Mouse (Mus musculus) MEL (cell line): ENCODE results near the gene Snw1. TPM values are rescaled to one million over a fixed set of nuclear protein-coding genes. Genes with fewer than 3 reads are reported as not detected.

Experiments
- DNase-seq: peaks from one replicate; pipeline ENCODE4 v3.0.0; 2011; ENCODE audit warnings: low read depth, low spot score
- H3K27ac ChIP-seq: 2 replicates; pipeline ENCODE4 v1.5.1; 2012; ENCODE audit warnings: low read depth, mild to moderate bottlenecking, control low read depth, low read length, moderate library complexity; ENCODE audit not compliant: control insufficient read depth
- H3K27me3 ChIP-seq, 2 experiments: fragments of 150-350 bp in 1 of 2; sonication (generic) in 1 of 2; 2 replicates each; pipeline ENCODE4 v1.6.1; 2012; ENCODE audit warnings: low read length in 2 of 2, mild to moderate bottlenecking in 2 of 2, improper control_type of control experiment in 1 of 2, moderate library complexity in 1 of 2; ENCODE audit not compliant: insufficient read depth in 2 of 2, control insufficient read depth in 1 of 2
- H3K36me3 ChIP-seq, 2 experiments: 2 replicates each; pipeline ENCODE4 v1.6.1; 2012 to 2014; ENCODE audit warnings: low read length in 2 of 2, improper control_type of control experiment in 1 of 2, inconsistent platforms in 1 of 2, mild to moderate bottlenecking in 1 of 2; ENCODE audit not compliant: insufficient read depth in 2 of 2, control insufficient read depth in 1 of 2
- H3K4me1 ChIP-seq, 2 experiments: fragments of 150-350 bp in 1 of 2; sonication (generic) in 1 of 2; 2 replicates each; pipeline ENCODE4 v1.6.1; 2012; ENCODE audit warnings: low read length in 2 of 2, improper control_type of control experiment in 1 of 2, mild to moderate bottlenecking in 1 of 2; ENCODE audit not compliant: insufficient read depth in 2 of 2, control insufficient read depth in 1 of 2
- H3K4me3 ChIP-seq, 2 experiments: fragments of 150-350 bp in 1 of 2; sonication (generic) in 1 of 2; 2 replicates each; pipeline ENCODE4 v1.5.1; 2012; ENCODE audit warnings: low read depth in 2 of 2, low read length in 2 of 2, mild to moderate bottlenecking in 2 of 2, moderate library complexity in 2 of 2, control low read depth in 1 of 2, improper control_type of control experiment in 1 of 2; ENCODE audit not compliant: control insufficient read depth in 1 of 2, insufficient read depth in 1 of 2
- H3K79me2 ChIP-seq: 2 replicates; pipeline ENCODE4 v1.6.1; 2012; ENCODE audit warnings: mild to moderate bottlenecking, low read length, moderate library complexity; ENCODE audit not compliant: control insufficient read depth, poor library complexity, insufficient read depth
- H3K9ac ChIP-seq: 2 replicates; pipeline ENCODE4 v1.6.1; 2012; ENCODE audit warnings: low read depth, mild to moderate bottlenecking, control low read depth, low read length, moderate library complexity; ENCODE audit not compliant: control insufficient read depth, poor library complexity, severe bottlenecking
- H3K9me3 ChIP-seq: fragments of 150-350 bp; sonication (generic); replicated peaks from 2 replicates; pipeline ENCODE4 v1.6.1; 2012; ENCODE audit warnings: mild to moderate bottlenecking, low read length, improper control_type of control experiment, moderate library complexity; ENCODE audit not compliant: insufficient read depth
- CHD1 ChIP-seq: IDR thresholded peaks from 2 replicates; pipeline ENCODE4 v1.6.1; 2012; ENCODE audit warnings: low read depth, mild to moderate bottlenecking, inconsistent platforms, low read length, improper control_type of control experiment
- ELF1 ChIP-seq: IDR thresholded peaks from 2 replicates; pipeline ENCODE4 v1.6.1; 2014; ENCODE audit warnings: low read depth, mild to moderate bottlenecking, inconsistent platforms, low read length, improper control_type of control experiment, moderate library complexity
- EP300 ChIP-seq, 2 experiments: IDR thresholded peaks; 2 replicates each; pipeline ENCODE4 v1.6.1; 2011; ENCODE audit warnings: improper control_type of control experiment in 2 of 2, low read length in 2 of 2, low read depth in 1 of 2, mild to moderate bottlenecking in 1 of 2
- GATA1 ChIP-seq: IDR thresholded peaks from 2 replicates; pipeline ENCODE4 v1.6.1; 2011; ENCODE audit warnings: low read depth, low read length, improper control_type of control experiment
- MAX ChIP-seq: IDR thresholded peaks from 2 replicates; pipeline ENCODE4 v1.6.1; 2011; ENCODE audit warnings: low read length, improper control_type of control experiment
- MXI1 ChIP-seq: IDR thresholded peaks from 2 replicates; pipeline ENCODE4 v1.6.1; 2011; ENCODE audit warnings: mild to moderate bottlenecking, low read depth, low read length, improper control_type of control experiment
- SMC3 ChIP-seq: IDR thresholded peaks from 2 replicates; pipeline ENCODE4 v1.6.1; 2011; ENCODE audit warnings: low read depth, low read length, improper control_type of control experiment
- UBTF ChIP-seq: IDR thresholded peaks from 2 replicates; pipeline ENCODE4 v1.6.1; 2012; ENCODE audit warnings: low read depth, mild to moderate bottlenecking, inconsistent platforms, low read length, improper control_type of control experiment, moderate library complexity, borderline replicate concordance; ENCODE audit not compliant: insufficient read depth
- polyA plus RNA-seq, 2 experiments: library from polyadenylated mRNA; stranded (reverse) in 1 of 2; unstranded in 1 of 2; fragments of >175 nt in 1 of 2; fragments of >200 nt in 1 of 2; gene quantifications; 2 replicates each; pipeline versions ENCODE4 v1.2.1 to v1.2.4; 2012; ENCODE audit warnings: low replicate concordance in 2 of 2, low read depth in 1 of 2; ENCODE audit not compliant: insufficient read length in 2 of 2, insufficient read depth in 1 of 2, missing spikeins in 1 of 2
- total RNA-seq: library from RNA; depleted of rRNA; stranded (reverse); fragments of 300-350 nt; gene quantifications from 2 replicates; pipeline ENCODE4 v1.2.3, GENCODE M21; 2012

Gene Snw1
- total and polyA plus RNA-seq, 3 experiments: 40.8 to 108 (median 92.1) TPM

DNA sequence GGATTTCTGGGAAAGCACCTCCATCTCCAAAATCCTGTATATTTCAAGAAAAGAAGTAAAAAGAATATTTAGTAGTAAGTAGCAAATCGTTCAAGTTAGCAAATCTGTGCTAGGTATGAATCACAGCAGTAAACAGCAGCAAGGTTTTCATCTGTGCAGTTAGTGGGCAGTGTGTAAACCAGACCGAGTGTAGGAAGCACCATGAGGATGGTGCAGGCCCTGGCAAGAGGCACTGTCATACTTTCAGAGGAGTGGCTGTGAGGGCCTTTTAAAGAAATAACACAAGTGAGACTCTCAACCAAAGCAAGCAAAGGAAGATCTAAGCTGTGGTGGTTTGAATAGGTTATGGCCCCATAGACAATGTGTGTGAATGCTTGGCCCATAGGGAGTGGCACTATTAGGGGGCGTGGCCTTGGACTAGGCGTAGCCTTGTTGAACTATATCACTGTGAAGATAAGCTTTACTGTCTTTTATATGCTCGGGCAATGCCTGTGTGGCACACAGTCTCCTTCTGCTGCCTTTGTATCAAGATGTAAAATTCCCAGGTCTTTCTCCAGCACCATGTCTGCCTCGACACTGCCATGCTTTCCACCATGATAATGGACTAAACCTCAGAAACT lies 7.3 kb downstream of the Snw1 start:
- H3K4me3 ChIP-seq: no peak overlapping the region
- H3K36me3 ChIP-seq: peaks cover 22 to 47% of the 10 kb centered on the region in 2 experiments
- H3K27ac ChIP-seq: no peak overlapping the region
- TF ChIP-seq CHD1 (no peak), MXI1 (no peak), UBTF (no peak), ELF1 (no peak), MAX (no peak), GATA1 (0 out of 2 replicates have a peak, but pooled peaks have one; percentile 22)
- TF ChIP-seq, all 39 proteins: peak for 1
- peaks cover 0 to 3% of the 10 kb centered on the region in 2 experiments; a peak in 3 of 4 replicates for H3K4me1 ChIP-seq
- no peaks in the 10 kb centered on the region for H3K9me3 ChIP-seq
- peaks cover 19% of the 10 kb centered on the region for H3K79me2 ChIP-seq
- no peak overlapping the region for H3K9ac ChIP-seq
- DNase-seq: peak; percentile 48
- H3K27me3 ChIP-seq: no peaks in the 10 kb centered on the region

DNA sequence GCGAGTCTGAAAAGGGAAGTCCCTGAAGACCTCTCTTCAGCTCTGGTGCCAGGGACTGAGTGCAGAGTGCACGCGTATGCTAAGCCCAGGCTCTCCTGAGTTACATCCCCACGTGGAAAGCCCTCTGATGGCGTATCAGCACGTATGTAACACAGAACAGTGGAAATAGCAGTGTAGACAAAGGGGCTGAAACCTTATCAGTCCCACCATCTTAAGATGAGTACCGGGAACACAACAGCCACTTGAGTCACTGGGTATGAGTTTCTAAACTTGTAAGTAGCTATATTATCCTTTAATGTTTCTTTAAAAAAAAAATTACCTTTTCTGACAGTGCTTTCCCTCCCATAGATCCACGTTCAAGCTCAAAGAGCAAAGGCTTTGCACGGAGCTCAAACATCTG lies 22.6 kb downstream of the Snw1 start:
- H3K4me1 ChIP-seq: 0 out of 4 replicates have a peak, but pooled peaks cover 0 to 4% of the 10 kb centered on the region in 2 experiments

DNA sequence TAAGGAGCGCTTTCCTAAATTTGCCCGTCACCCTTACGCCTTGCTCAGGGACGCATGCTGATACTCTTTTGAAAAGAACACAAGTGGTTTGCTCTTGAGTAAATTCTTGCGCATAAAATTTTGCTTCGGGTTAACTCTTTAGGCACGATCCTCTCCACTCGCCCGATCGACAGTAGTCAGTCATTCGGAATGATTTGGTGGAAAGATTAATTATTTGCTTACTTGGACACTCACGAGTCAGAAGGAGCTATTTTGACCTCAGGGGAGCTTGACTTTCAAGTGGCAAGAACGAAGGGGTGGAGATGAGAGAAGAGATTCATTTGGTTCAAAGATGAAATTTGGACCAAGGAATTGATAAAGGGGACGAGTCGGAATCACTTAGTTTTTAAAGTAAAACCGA lies 27.9 kb downstream of the Snw1 start:
- Histone ChIP-seq H3K4me1 (peaks cover 0 to 10% of the 10 kb centered on the region in 2 experiments; a peak in 1 of 4 replicates), H3K9ac (peak overlapping the region; percentile 97), H3K36me3 (peaks cover 37 to 40% of the 10 kb centered on the region in 2 experiments), H3K27ac (peak overlapping the region; percentile 64), H3K9me3 (no peaks in the 10 kb centered on the region), H3K27me3 (no peaks in the 10 kb centered on the region), H3K4me3 (peak overlapping the region; percentile 90), H3K79me2 (peaks cover 67% of the 10 kb centered on the region)
- TF ChIP-seq SMC3 (no peak), CHD1 (0 out of 2 replicates have a peak, but pooled peaks have one; percentile 46)
- DNase-seq: peak; percentile 67

More for the DNA sequence above, 22.6 kb downstream of the Snw1 start:
- no peak overlapping the region for H3K9ac ChIP-seq
- TF ChIP-seq EP300 (IDR thresholded peaks at IDR 0.05; ENCODE audit: low read depth in 1 of 2, low read length in 2 of 2): no peak
- peak; percentile 54 for TF ChIP-seq GATA1
- TF ChIP-seq, all 39 proteins: peak for 1
- Histone ChIP-seq H3K79me2 (peaks cover 25% of the 10 kb centered on the region), H3K4me3 (no peak overlapping the region), H3K36me3 (peaks cover 17 to 34% of the 10 kb centered on the region in 2 experiments), H3K9me3 (no peaks in the 10 kb centered on the region), H3K27me3 (no peaks in the 10 kb centered on the region), H3K27ac (no peak overlapping the region)
- DNase-seq: no peak
